Mouse (Mus musculus): ENCODE measurements around the gene Uck1.

Uck1 gene

GRCm38 (mm10) chr2:32218541-32219334, 41.2 kb downstream of the Uck1 start:
- no peak for DNase-seq (ENCODE audit: low spot score)

GRCm38 (mm10) chr2:32218113-32218512, 41.8 kb downstream of the Uck1 start:
- no peak for DNase-seq (ENCODE audit: low spot score)

- no peak for DNase-seq (ENCODE audit: low spot score)
Observed at GRCm38 (mm10) chr2:32217656-32218055, 42.3 kb downstream of the Uck1 start.

- DNase-seq (ENCODE audit: low spot score) = no peak
Observed at GRCm38 (mm10) chr2:32216506-32216905, 43.5 kb downstream of the Uck1 start.

- no peak for DNase-seq (ENCODE audit: low spot score)
Observed at GRCm38 (mm10) chr2:32215576-32215975, 44.4 kb downstream of the Uck1 start.

- DNase-seq (ENCODE audit: low spot score) = no peak
Observed at GRCm38 (mm10) chr2:32213000-32213399, 47.0 kb downstream of the Uck1 start.

- no peak for DNase-seq (ENCODE audit: low spot score)
Observed at GRCm38 (mm10) chr2:32211689-32212088, 48.3 kb downstream of the Uck1 start.

- DNase-seq (ENCODE audit: low spot score) = no peak
Observed at GRCm38 (mm10) chr2:32207682-32208081, 52.3 kb downstream of the Uck1 start.
